ENCODE assay signal across 16 mouse cellular contexts in genomic region chr5:107753656-107754055, GRCm38 (mm10). TPM values are rescaled to one million over a fixed set of nuclear protein-coding genes. Genes with fewer than 3 reads are reported as not detected.
DNase-seq lines count a peak whose midpoint lies in the region.
"Had no signal": no experiment of that assay in that cellular context is flagged by ENCODE, and none has a peak within 500 bp of the region (broad histone marks: within the 10 kb centered on the region; RNA-seq: fewer than 3 reads in every experiment).

No protein-coding gene starts in this region.

- DNase-seq in heart, adult 11 months: peak; percentile 34
- DNase-seq in heart, postnatal 4 days: no peak
- peak; percentile 33 to 35 for DNase-seq in spleen, postnatal 36 days (ENCODE audit: low spot score in 2 of 2)
- DNase-seq in spleen, adult 12 weeks (ENCODE audit: low spot score): no peak
- peak; percentile 57 to 64 for DNase-seq in B cell, adult 2 months
- peak; percentile 47 for DNase-seq in induced T-regulatory cell, adult 2 months (ENCODE audit: low read depth)
- DNase-seq in frontal cortex, postnatal 14 days (ENCODE audit: low spot score in 2 of 2): no peak
- DNase-seq in layer of hippocampus, adult 8-10 months (ENCODE audit: low spot score in 2 of 2): no peak
- DNase-seq: adrenal gland, adult 8-10 months; adrenal gland, postnatal 14 days; adrenal gland, postnatal 36 days; cerebellum, adult 11-12 months; cerebellum, adult 2 months; cerebellum, adult 9-10 months; cerebellum, postnatal 10 days; cerebellum, postnatal 25 days had no signal

RNA-seq across cellular contexts. Expression of gene Gfi1, which starts 27.8 kb away (rescaled TPM):
- total RNA-seq in heart, postnatal 4 days (2021): under 1 TPM in 1 of 2 experiments, not detected in 1; 0.14 TPM
- total RNA-seq in layer of hippocampus, adult 8-10 months (2022): not detected

Comparison
In these comparisons a context has a peak if more than half of its experiments do, and no peak if none do; other contexts are left out.
1. DNase-seq: peak in heart, adult 11 months (single experiment), spleen, postnatal 36 days (2 of 2), B cell, adult 2 months (2 of 2) and induced T-regulatory cell, adult 2 months (single experiment); none in heart, postnatal 4 days (single experiment), spleen, adult 12 weeks (single experiment), frontal cortex, postnatal 14 days (0 of 2) and layer of hippocampus, adult 8-10 months (0 of 2).